Mouse (Mus musculus) E14TG2a.4 (cell line): Measurements from ENCODE around the gene Gipc1.

Experiments
- CTCF ChIP-seq: conservative IDR thresholded peaks from 2 replicates; pipeline ENCODE4 v1.5.1; 2014; ENCODE audit warnings: low read length
- NANOG ChIP-seq: IDR thresholded peaks from 2 replicates; pipeline ENCODE4 v1.6.1; 2014; ENCODE audit warnings: borderline replicate concordance, low read length, mixed read lengths
- POU5F1 ChIP-seq: IDR thresholded peaks from 2 replicates; pipeline ENCODE4 v1.6.1; 2014; ENCODE audit warnings: low read length, borderline replicate concordance

DNA sequence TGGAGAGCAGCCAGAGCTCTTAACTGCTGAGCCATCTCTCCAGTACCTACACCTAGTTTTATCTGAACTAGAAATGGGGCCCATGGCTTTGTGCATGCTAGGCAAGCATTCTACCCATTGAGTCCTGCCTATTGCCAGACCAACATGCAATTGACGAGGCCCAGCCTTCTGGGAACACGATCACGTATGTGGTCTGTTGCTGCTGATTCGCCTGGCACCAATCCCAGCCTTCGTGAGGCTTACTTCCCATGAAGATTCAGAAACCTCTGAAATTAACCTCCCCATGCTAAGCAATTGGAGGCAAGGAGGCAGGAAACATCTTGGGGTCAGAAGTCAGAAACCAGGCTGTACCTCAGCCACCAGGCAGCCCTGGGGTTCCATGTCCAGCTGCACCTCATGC is 28.1 kb downstream of the Gipc1 start:
- TF ChIP-seq CTCF (no peak), POU5F1 (no peak), NANOG (no peak)
